Mouse (Mus musculus) hindbrain, embryonic 12.5 days (tissue): Measurements from ENCODE around the gene Rnf144a. TPM values are rescaled to one million over a fixed set of nuclear protein-coding genes. Genes with fewer than 3 reads are reported as not detected.
A peak's percentile ranks its signal among the peaks of the same experiment; 100 is the strongest.
"Not testable (repeated sequence)": the region's sequence is repeated elsewhere in the genome, so short reads cannot be mapped to it uniquely, and the experiment has no call there.

ENCODE experiments used
- ATAC-seq: fragments of 200-750 bp; cut with Nextera tagmentation; 2 replicates; pipeline ENCODE4 v1.8.0; 2017; ENCODE audit warnings: moderate TSS enrichment; ENCODE audit not compliant: low FRiP score
- H3K27ac ChIP-seq: fragments of 300-500 bp; sonication (generic); 2 replicates; pipeline ENCODE4 v1.5.1; 2016; ENCODE audit warnings: mild to moderate bottlenecking
- H3K27me3 ChIP-seq: fragments of 300-500 bp; sonication (generic); 2 replicates; pipeline ENCODE4 v1.6.1; 2016; ENCODE audit warnings: mild to moderate bottlenecking
- H3K36me3 ChIP-seq: fragments of 300-500 bp; sonication (generic); 2 replicates; pipeline ENCODE4 v1.6.1; 2016; ENCODE audit warnings: mild to moderate bottlenecking
- H3K4me1 ChIP-seq: fragments of 300-500 bp; sonication (generic); 2 replicates; pipeline ENCODE4 v1.6.1; 2016
- H3K4me2 ChIP-seq: fragments of 300-500 bp; sonication (generic); replicated peaks from 2 replicates; pipeline ENCODE4 v1.6.1; 2016; ENCODE audit warnings: mild to moderate bottlenecking
- H3K4me3 ChIP-seq: fragments of 300-500 bp; sonication (generic); 2 replicates; pipeline ENCODE4 v1.5.1; 2016; ENCODE audit warnings: mild to moderate bottlenecking
- H3K9ac ChIP-seq: fragments of 300-500 bp; sonication (generic); 2 replicates; pipeline ENCODE4 v1.6.1; 2016; ENCODE audit warnings: mild to moderate bottlenecking, moderate library complexity
- H3K9me3 ChIP-seq: fragments of 300-500 bp; sonication (generic); replicated peaks from 2 replicates; pipeline ENCODE4 v1.6.1; 2016; ENCODE audit warnings: mild to moderate bottlenecking
- WGBS: fragments of 180-500 bp; shearing (Covaris S2); methylation state at CpG from one replicate; pipeline ENCODE4 v1.1.7; 2016; 5-methylcytosine and 5-hydroxymethylcytosine counted together
- polyA plus RNA-seq: library from polyadenylated mRNA; unstranded; fragments of >200 nt; fragmentation: Nextera tagmentation; extraction: Ambion mirVana; gene quantifications from 2 replicates; pipeline ENCODE4 v1.2.1, GENCODE M21; 2016

Gene Rnf144a
- polyA plus RNA-seq, 1 experiment from 2014 or later, result 43.2 TPM

- H3K27ac ChIP-seq, result no peak overlapping the region
Measured at GRCm38 (mm10) chr12:26436334-26436733, 21.3 kb upstream of the Rnf144a start.

GRCm38 (mm10) chr12:26428771-26429170 is 13.7 kb upstream of the Rnf144a start:
- H3K27ac ChIP-seq, H3K9ac ChIP-seq, H3K4me2 ChIP-seq, H3K27me3 ChIP-seq, H3K4me1 ChIP-seq, H3K9me3 ChIP-seq, H3K4me3 ChIP-seq, H3K36me3 ChIP-seq, ATAC-seq: not testable (repeated sequence)
- 86% methylated on average over 2 of the region's 2 CpGs for WGBS

More at GRCm38 (mm10) chr12:26436334-26436733, 21.3 kb upstream of the Rnf144a start:
- Histone ChIP-seq H3K4me2 (no peak overlapping the region), H3K36me3 (no peaks in the 10 kb centered on the region), H3K4me3 (no peak overlapping the region), H3K4me1 (no peaks in the 10 kb centered on the region), H3K9ac (no peak overlapping the region), H3K27me3 (no peaks in the 10 kb centered on the region), H3K9me3 (no peaks in the 10 kb centered on the region)
- no peak for ATAC-seq
- 92% methylated on average over 4 of the region's 4 CpGs for WGBS

DNA sequence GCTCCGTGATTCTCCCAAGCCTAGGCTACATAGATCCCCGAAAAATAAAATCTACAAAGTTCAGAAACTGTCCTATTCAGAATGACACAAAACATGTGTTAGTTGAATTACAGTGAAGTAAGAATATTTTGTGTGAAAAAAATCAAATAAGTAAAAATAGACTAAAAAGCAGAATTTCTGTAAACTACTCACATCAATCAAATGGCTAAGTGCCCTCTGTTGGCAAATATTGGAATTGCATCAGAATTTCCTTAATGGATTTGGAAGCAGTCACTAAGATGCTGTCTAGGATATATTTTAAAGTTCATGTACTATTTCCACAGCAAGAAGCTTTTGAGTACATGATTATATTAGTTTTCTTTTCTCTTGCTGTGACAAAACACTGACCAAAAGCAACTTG is 9.8 kb upstream of the Rnf144a start:
- Histone ChIP-seq H3K36me3 (no peaks in the 10 kb centered on the region), H3K27ac (no peak overlapping the region), H3K9ac (no peak overlapping the region), H3K4me3 (no peak overlapping the region), H3K27me3 (no peaks in the 10 kb centered on the region), H3K9me3 (no peaks in the 10 kb centered on the region), H3K4me2 (no peak overlapping the region), H3K4me1 (no peaks in the 10 kb centered on the region)
- 84% methylated on average over 2 of the region's 2 CpGs for WGBS
- ATAC-seq, result no peak

GRCm38 (mm10) chr12:26418322-26418721 is 3.3 kb upstream of the Rnf144a start:
- Histone ChIP-seq H3K9me3 (no peaks in the 10 kb centered on the region), H3K36me3 (no peaks in the 10 kb centered on the region), H3K4me1 (peaks cover 16% of the 10 kb centered on the region), H3K4me2 (no peak overlapping the region), H3K27ac (no peak overlapping the region), H3K4me3 (no peak overlapping the region), H3K9ac (no peak overlapping the region), H3K27me3 (no peaks in the 10 kb centered on the region)
- no peak for ATAC-seq
- WGBS, result 84% methylated on average over 4 of the region's 4 CpGs

GRCm38 (mm10) chr12:26416636-26417295 is 1.7 kb upstream of the Rnf144a start:
- Histone ChIP-seq H3K9ac (no peak overlapping the region), H3K27me3 (no peaks in the 10 kb centered on the region), H3K9me3 (no peaks in the 10 kb centered on the region), H3K27ac (no peak overlapping the region), H3K4me1 (peaks cover 32% of the 10 kb centered on the region), H3K4me3 (no peak overlapping the region), H3K4me2 (no peak overlapping the region), H3K36me3 (no peaks in the 10 kb centered on the region)
- ATAC-seq, result no peak
- WGBS, result 71% methylated on average over 7 of the region's 7 CpGs

GRCm38 (mm10) chr12:26414451-26415103 is 477 bp downstream of the Rnf144a start:
- Histone ChIP-seq H3K9ac (peak overlapping the region; percentile 97), H3K27ac (peak overlapping the region; percentile 85), H3K27me3 (no peaks in the 10 kb centered on the region), H3K4me1 (peaks cover 42% of the 10 kb centered on the region), H3K4me3 (peak overlapping the region; percentile 95), H3K4me2 (peak overlapping the region; percentile 82), H3K9me3 (no peaks in the 10 kb centered on the region), H3K36me3 (no peaks in the 10 kb centered on the region)
- peak; percentile 74 for ATAC-seq
- WGBS, result under 1% methylated on average over 46 of the region's 64 CpGs

GRCm38 (mm10) chr12:26413961-26414411 is 1.1 kb downstream of the Rnf144a start:
- H3K4me1 ChIP-seq, result peaks cover 46% of the 10 kb centered on the region
- H3K36me3 ChIP-seq, result no peaks in the 10 kb centered on the region
- H3K4me2 ChIP-seq, result peak overlapping the region; percentile 82
- peak overlapping the region; percentile 97 for H3K9ac ChIP-seq
- H3K27me3 ChIP-seq, result no peaks in the 10 kb centered on the region
- ATAC-seq, result no peak; the same call in none of the 2 replicates
- H3K4me3 ChIP-seq, result peak overlapping the region; percentile 95
- peak overlapping the region; percentile 85; the same call in 1 of the 2 replicates for H3K27ac ChIP-seq
- H3K9me3 ChIP-seq, result no peaks in the 10 kb centered on the region
- whole genome bisulfite sequencing, result 5% methylated on average over 8 of the region's 8 CpGs

GRCm38 (mm10) chr12:26412802-26413201 is 2.3 kb downstream of the Rnf144a start:
- Histone ChIP-seq H3K9ac (no peak overlapping the region; the same call in 1 of the 2 replicates), H3K27ac (no peak overlapping the region), H3K9me3 (no peaks in the 10 kb centered on the region), H3K4me1 (peaks cover 53% of the 10 kb centered on the region), H3K4me2 (peak overlapping the region; percentile 82), H3K4me3 (0 out of 2 replicates have a peak overlapping the region, but pooled peaks have one; percentile 6), H3K36me3 (0 out of 2 replicates have a peak, but pooled peaks cover 7% of the 10 kb centered on the region), H3K27me3 (no peaks in the 10 kb centered on the region)
- ATAC-seq, result no peak
- WGBS, result 75% methylated on average over 6 of the region's 6 CpGs

GRCm38 (mm10) chr12:26411841-26412450 is 3.1 kb downstream of the Rnf144a start:
- H3K9ac ChIP-seq, result no peak overlapping the region
- H3K4me3 ChIP-seq, result no peak overlapping the region
- H3K9me3 ChIP-seq, result no peaks in the 10 kb centered on the region
- no peak for ATAC-seq
- WGBS, result 66% methylated on average over 10 of the region's 10 CpGs
- H3K4me1 ChIP-seq, result peaks cover 51% of the 10 kb centered on the region
- H3K4me2 ChIP-seq, result peak overlapping the region; percentile 82; the same call in 1 of the 2 replicates
- H3K36me3 ChIP-seq, result 0 out of 2 replicates have a peak, but pooled peaks cover 7% of the 10 kb centered on the region
- H3K27ac ChIP-seq, result no peak overlapping the region
- H3K27me3 ChIP-seq, result no peaks in the 10 kb centered on the region

GRCm38 (mm10) chr12:26410443-26410842 is 4.6 kb downstream of the Rnf144a start:
- peaks cover 55% of the 10 kb centered on the region for H3K4me1 ChIP-seq
- no peak overlapping the region for H3K27ac ChIP-seq
- no peak overlapping the region for H3K9ac ChIP-seq
- no peak overlapping the region for H3K4me2 ChIP-seq
- no peak for ATAC-seq
- 96% methylated on average over 3 of the region's 3 CpGs for WGBS
- H3K9me3 ChIP-seq, result no peaks in the 10 kb centered on the region
- 0 out of 2 replicates have a peak, but pooled peaks cover 7% of the 10 kb centered on the region for H3K36me3 ChIP-seq
- no peaks in the 10 kb centered on the region for H3K27me3 ChIP-seq
- no peak overlapping the region for H3K4me3 ChIP-seq

GRCm38 (mm10) chr12:26408707-26409106 is 6.3 kb downstream of the Rnf144a start:
- peaks cover 47% of the 10 kb centered on the region for H3K4me1 ChIP-seq
- 65% methylated on average over 9 of the region's 9 CpGs for WGBS

More at GRCm38 (mm10) chr12:26408707-26409106, 6.3 kb downstream of the Rnf144a start:
- Histone ChIP-seq H3K27ac (no peak overlapping the region), H3K27me3 (no peaks in the 10 kb centered on the region), H3K9me3 (no peaks in the 10 kb centered on the region), H3K4me3 (no peak overlapping the region), H3K36me3 (0 out of 2 replicates have a peak, but pooled peaks cover 7% of the 10 kb centered on the region), H3K4me2 (no peak overlapping the region), H3K9ac (no peak overlapping the region)
- no peak for ATAC-seq
